Mouse (Mus musculus) intestine, embryonic 16.5 days (tissue): ENCODE results near the gene Msrb1. TPM values are rescaled to one million over a fixed set of nuclear protein-coding genes. Genes with fewer than 3 reads are reported as not detected.

Experiments
- ATAC-seq: fragments of 200-750 bp; cut with Nextera tagmentation; 2 replicates; pipeline ENCODE4 v1.8.0; 2017; ENCODE audit warnings: moderate TSS enrichment, moderate library complexity
- H3K27ac ChIP-seq: fragments of 300-500 bp; sonication (generic); 2 replicates; pipeline ENCODE4 v1.5.1; 2014; ENCODE audit warnings: mild to moderate bottlenecking, low read length
- H3K27me3 ChIP-seq: fragments of 300-500 bp; sonication (generic); replicated peaks from 2 replicates; pipeline ENCODE4 v1.6.1; 2014; ENCODE audit warnings: low read length, control low read depth, mixed read lengths; ENCODE audit not compliant: control insufficient read depth, insufficient read depth
- H3K36me3 ChIP-seq: fragments of 300-500 bp; sonication (generic); 2 replicates; pipeline ENCODE4 v1.6.1; 2014; ENCODE audit warnings: low read length, control low read depth; ENCODE audit not compliant: control insufficient read depth, insufficient read depth
- H3K4me1 ChIP-seq: fragments of 300-500 bp; sonication (generic); 2 replicates; pipeline ENCODE4 v1.6.1; 2014; ENCODE audit warnings: low read length, control low read depth, mixed read lengths; ENCODE audit not compliant: control insufficient read depth, insufficient read depth
- H3K4me2 ChIP-seq: fragments of 300-500 bp; sonication (generic); 2 replicates; pipeline ENCODE4 v1.6.1; 2014; ENCODE audit warnings: low read depth, low read length, control low read depth
- H3K4me3 ChIP-seq: fragments of 300-500 bp; sonication (generic); 2 replicates; pipeline ENCODE4 v1.5.1; 2014; ENCODE audit warnings: mild to moderate bottlenecking, low read length
- H3K9ac ChIP-seq: fragments of 300-500 bp; sonication (generic); 2 replicates; pipeline ENCODE4 v1.6.1; 2014; ENCODE audit warnings: low read depth, low read length
- H3K9me3 ChIP-seq: fragments of 300-500 bp; sonication (generic); 2 replicates; pipeline ENCODE4 v1.6.1; 2016; ENCODE audit warnings: low read length, control low read depth; ENCODE audit not compliant: control insufficient read depth
- WGBS: fragments of 180-500 bp; shearing (Covaris S2); extraction: QIAGEN DNeasy Blood & Tissue Kit; methylation state at CpG from one replicate; pipeline ENCODE4 v1.1.7; 2014; 5-methylcytosine and 5-hydroxymethylcytosine counted together
- polyA plus RNA-seq: library from polyadenylated mRNA; unstranded; fragments of >200 nt; fragmentation: Nextera tagmentation; extraction: Ambion mirVana; gene quantifications from 2 replicates; pipeline ENCODE4 v1.2.1, GENCODE M21; 2015

The Msrb1 gene
- polyA plus RNA-seq, 1 experiment from 2014 or later: 28.8 TPM

DNA sequence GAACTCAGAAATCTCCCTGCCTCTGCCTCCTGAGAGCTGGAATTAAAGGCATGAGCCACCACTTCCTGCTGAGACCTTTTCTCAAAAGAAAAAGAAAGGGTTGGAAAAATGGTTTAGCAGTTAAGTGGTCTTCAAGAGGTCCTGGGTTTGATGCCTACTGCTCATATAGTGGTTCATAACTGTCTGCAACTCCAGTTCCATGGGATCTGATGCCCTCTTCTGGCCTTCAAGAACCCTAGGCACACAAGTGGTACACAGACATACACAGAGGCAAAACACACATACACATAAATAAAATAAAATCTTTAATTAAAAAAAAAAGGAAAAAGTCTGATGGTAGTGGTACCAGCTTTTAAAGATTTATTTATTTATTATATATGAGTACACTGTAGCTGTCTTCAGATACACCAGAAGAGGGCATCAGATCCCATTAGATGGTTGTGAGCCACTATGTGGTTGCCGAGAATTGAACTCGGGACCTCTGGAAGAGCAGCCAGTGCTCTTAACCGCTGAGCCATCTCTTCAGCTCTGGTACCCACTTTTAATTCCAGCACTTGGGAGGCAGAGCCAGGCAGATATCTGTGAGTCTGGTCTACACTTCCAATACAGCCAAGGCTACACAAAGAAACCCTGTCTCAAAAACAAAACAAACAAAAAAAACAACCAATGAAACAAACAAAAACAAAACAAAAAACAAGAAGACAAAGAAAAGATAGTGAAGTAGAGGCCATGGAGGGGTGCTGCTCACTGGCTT is 10.6 kb upstream of the Msrb1 start:
- no peak for ATAC-seq
- WGBS: 71% methylated on average over 3 of the region's 3 CpGs
- Histone ChIP-seq H3K27ac (no peak overlapping the region), H3K9ac (no peak overlapping the region), H3K27me3 (no peaks in the 10 kb centered on the region), H3K9me3 (no peaks in the 10 kb centered on the region), H3K4me1 (peaks cover 14% of the 10 kb centered on the region), H3K4me2 (no peak overlapping the region), H3K36me3 (peaks cover 7% of the 10 kb centered on the region), H3K4me3 (no peak overlapping the region)

DNA sequence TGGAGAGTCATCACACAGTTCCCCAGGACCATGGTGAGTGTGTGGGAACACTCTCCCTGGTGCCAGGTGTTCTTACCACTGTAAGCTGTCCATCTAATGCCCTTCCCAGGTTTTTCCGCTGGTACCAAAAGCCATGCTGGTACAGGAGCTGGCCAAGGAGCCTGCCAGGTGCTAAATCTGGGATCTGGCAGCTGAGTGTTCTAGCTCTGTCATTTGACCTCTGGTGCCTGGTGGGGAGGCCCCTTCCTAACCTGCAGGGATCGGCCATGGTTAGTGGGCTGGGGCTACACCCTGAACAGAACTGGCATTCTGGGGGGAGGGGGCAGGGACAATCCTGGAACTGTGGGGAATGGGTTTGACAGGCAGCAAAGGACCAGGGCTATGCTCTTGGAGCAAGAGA is 8.8 kb upstream of the Msrb1 start, which contains the start of gene Rpl3l:
Gene Rpl3l (plus strand): TSS at position 203 of the 400 bp plus-strand sequence.
- no peak within 1 kb of the TSS for H3K9ac ChIP-seq
- no peak within 1 kb of the TSS for H3K27ac ChIP-seq
- H3K9me3 ChIP-seq: no peaks in the 10 kb centered on the region
- H3K4me1 ChIP-seq: peaks cover 6% of the 10 kb centered on the region
- no peaks in the 10 kb centered on the region for H3K36me3 ChIP-seq
- H3K4me2 ChIP-seq: no peak within 1 kb of the TSS
- no peak within 1 kb of the TSS for H3K4me3 ChIP-seq
- H3K27me3 ChIP-seq: no peaks in the 10 kb centered on the region
- ATAC-seq: no peak
- WGBS: 70% methylated on average over 2 of the region's 2 CpGs

DNA sequence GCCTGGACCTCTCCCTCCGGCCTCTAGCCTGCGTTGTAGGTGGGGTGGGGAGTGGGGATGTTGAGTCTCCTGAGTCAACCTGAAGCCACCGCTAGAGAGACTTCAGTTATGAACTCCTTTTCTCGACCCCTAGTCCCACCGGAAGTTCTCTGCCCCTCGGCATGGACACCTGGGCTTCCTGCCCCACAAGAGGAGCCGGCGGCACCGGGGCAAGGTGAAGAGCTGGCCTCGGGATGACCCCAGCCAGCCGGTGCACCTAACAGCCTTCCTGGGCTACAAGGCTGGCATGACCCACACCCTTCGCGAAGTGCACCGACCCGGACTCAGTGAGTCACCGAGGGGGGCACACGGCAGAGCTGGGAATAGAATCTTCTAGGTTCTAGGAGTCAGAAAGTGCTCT is 8.3 kb upstream of the Msrb1 start:
- Histone ChIP-seq H3K27ac (no peak overlapping the region), H3K4me1 (peaks cover 1% of the 10 kb centered on the region; the same call in 1 of the 2 replicates), H3K4me3 (no peak overlapping the region), H3K9me3 (no peaks in the 10 kb centered on the region), H3K4me2 (no peak overlapping the region), H3K36me3 (no peaks in the 10 kb centered on the region), H3K27me3 (no peaks in the 10 kb centered on the region), H3K9ac (no peak overlapping the region)
- 68% methylated on average over 17 of the region's 17 CpGs for WGBS
- ATAC-seq: no peak

DNA sequence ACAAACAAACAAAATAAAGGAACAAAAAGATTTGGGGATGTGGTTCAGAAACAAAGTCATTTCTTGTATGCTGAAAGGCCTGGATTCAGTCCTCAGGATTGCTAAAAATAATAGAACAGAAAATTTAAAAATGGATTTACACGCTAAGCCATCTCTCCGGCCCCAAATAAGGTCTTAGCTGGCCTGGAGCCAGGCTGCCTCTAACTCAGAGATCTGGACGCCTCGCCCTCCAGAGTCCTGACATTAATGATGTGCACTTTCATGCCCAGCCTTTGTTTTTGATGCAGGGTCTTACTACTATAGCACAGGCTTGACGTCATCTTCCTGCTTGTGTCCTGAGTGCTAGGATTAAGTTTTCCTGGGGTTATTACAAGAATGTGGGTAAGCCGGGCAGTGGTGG is 7.4 kb upstream of the Msrb1 start:
- no peak overlapping the region for H3K9ac ChIP-seq
- 58% methylated on average over 6 of the region's 6 CpGs for WGBS
- H3K4me2 ChIP-seq: no peak overlapping the region
- no peak for ATAC-seq
- no peaks in the 10 kb centered on the region for H3K27me3 ChIP-seq
- H3K27ac ChIP-seq: no peak overlapping the region
- no peak overlapping the region for H3K4me3 ChIP-seq
- H3K4me1 ChIP-seq: no peaks in the 10 kb centered on the region
- no peaks in the 10 kb centered on the region for H3K9me3 ChIP-seq
- H3K36me3 ChIP-seq: no peaks in the 10 kb centered on the region

DNA sequence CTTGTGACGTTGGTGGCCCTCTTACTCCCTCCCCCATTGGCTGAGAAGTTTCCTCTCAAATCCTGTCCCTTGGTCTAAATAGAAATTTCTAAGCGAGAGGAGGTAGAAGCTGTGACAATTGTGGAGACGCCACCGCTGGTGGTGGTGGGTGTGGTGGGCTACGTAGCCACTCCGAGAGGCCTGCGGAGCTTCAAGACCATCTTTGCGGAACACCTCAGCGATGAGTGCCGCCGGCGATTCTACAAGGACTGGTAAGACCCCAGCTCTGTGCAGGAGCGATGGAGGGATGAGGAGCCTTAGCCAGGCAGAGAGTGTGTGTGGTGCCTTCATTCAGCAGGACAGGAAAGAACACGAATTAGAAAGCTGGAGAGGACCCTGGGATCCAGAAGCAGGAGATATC is 5.7 kb upstream of the Msrb1 start:
- no peaks in the 10 kb centered on the region for H3K9me3 ChIP-seq
- no peak for ATAC-seq
- no peak overlapping the region for H3K4me2 ChIP-seq
- H3K27ac ChIP-seq: no peak overlapping the region
- no peaks in the 10 kb centered on the region for H3K36me3 ChIP-seq
- H3K27me3 ChIP-seq: no peaks in the 10 kb centered on the region
- H3K4me1 ChIP-seq: peaks cover 1% of the 10 kb centered on the region; the same call in 1 of the 2 replicates
- no peak overlapping the region for H3K4me3 ChIP-seq
- H3K9ac ChIP-seq: no peak overlapping the region
- 82% methylated on average over 14 of the region's 14 CpGs for WGBS

DNA sequence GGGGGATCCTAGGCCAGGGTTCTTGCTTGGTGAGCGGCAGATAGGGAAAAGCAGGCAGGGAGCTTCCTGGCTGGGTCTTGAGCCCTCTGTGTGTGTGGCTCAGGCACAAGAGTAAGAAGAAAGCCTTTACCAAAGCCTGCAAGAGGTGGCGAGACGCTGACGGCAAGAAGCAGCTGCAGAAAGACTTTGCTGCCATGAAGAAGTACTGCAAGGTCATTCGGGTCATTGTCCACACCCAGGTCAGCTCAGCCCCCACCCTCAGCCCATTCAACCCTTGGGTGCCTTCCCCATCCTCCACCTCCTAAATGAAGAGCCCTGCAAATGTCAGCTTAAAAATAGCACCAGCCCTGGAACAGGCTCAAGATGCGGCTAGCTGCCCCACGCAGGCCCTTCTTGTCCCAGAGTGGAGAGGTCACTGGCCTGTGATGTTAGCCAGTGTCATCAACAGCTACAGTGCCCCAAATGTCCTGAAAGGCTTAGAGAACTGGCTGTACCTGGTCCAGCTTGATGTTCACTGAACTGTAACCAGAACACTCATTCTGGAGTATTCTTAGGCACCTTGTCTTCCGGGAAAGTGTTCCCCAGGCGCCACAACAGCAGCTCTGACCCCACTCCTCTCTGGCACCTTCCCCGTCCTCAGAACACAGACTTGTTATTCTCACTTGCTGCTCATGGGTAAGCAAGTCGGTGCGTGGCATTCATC is 4.1 kb upstream of the Msrb1 start:
- H3K4me1 ChIP-seq: peaks cover 9% of the 10 kb centered on the region
- no peak for ATAC-seq
- no peak overlapping the region for H3K4me3 ChIP-seq
- H3K27ac ChIP-seq: no peak overlapping the region
- H3K4me2 ChIP-seq: no peak overlapping the region
- 81% methylated on average over 12 of the region's 12 CpGs for WGBS
- no peaks in the 10 kb centered on the region for H3K36me3 ChIP-seq
- 0 out of 2 replicates have a peak overlapping the region, but pooled peaks have one; percentile 44 for H3K9ac ChIP-seq
- no peaks in the 10 kb centered on the region for H3K9me3 ChIP-seq
- no peaks in the 10 kb centered on the region for H3K27me3 ChIP-seq

DNA sequence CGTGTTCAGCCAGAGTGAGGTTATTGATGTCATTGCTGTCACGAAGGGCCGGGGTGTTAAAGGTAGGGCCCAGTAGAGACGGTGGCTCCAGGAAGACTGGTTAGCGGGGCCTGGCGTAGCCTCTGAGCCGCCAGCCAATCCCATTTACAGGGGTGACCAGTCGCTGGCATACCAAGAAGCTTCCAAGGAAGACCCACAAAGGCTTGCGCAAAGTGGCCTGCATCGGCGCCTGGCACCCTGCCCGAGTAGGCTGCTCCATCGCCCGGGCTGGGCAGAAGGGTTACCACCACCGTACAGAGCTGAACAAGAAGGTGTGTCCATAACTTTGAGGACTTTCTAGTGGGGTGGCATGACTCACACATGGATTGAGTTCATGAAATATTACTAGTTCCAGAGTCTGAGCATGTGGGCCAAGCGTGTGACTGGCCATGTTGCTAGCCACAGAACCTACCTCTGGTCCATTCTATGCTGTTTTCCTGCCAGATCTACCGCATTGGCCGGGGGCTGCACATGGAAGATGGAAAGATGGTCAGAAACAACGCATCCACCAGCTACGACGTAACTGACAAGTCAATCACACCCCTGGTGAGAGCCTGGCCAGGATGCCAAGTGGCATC is 2.9 kb upstream of the Msrb1 start:
- Histone ChIP-seq H3K9ac (no peak overlapping the region), H3K4me2 (no peak overlapping the region), H3K36me3 (no peaks in the 10 kb centered on the region), H3K4me1 (peaks cover 18% of the 10 kb centered on the region), H3K9me3 (no peaks in the 10 kb centered on the region), H3K27ac (no peak overlapping the region), H3K4me3 (no peak overlapping the region), H3K27me3 (no peaks in the 10 kb centered on the region)
- ATAC-seq: no peak
- WGBS: 90% methylated on average over 21 of the region's 21 CpGs

DNA sequence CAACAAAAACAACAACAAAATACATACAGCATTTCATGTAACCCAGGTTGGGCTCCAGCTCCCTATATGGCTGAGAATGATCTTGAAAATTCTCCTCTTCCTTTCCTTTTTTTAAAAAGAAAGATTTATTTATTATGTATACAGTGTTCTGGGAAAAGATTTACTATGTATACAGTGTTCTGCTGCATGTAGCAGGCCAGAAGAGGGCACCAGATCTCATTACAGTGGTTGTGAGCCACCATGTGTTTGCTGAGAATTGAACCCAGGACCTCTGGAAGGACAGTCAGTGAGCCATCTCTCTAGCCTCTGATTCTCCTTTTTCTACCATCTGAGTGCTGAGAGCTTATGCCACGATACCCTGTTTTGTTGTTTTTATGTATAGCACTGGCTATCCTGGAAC is 1.9 kb upstream of the Msrb1 start:
- ATAC-seq: no peak
- no peaks in the 10 kb centered on the region for H3K27me3 ChIP-seq
- no peaks in the 10 kb centered on the region for H3K36me3 ChIP-seq
- H3K9ac ChIP-seq: no peak overlapping the region
- H3K4me1 ChIP-seq: peaks cover 18% of the 10 kb centered on the region
- no peak overlapping the region for H3K4me3 ChIP-seq
- H3K27ac ChIP-seq: no peak overlapping the region
- H3K9me3 ChIP-seq: no peaks in the 10 kb centered on the region
- 83% methylated on average over 1 of the region's 1 CpGs for WGBS
- H3K4me2 ChIP-seq: no peak overlapping the region

DNA sequence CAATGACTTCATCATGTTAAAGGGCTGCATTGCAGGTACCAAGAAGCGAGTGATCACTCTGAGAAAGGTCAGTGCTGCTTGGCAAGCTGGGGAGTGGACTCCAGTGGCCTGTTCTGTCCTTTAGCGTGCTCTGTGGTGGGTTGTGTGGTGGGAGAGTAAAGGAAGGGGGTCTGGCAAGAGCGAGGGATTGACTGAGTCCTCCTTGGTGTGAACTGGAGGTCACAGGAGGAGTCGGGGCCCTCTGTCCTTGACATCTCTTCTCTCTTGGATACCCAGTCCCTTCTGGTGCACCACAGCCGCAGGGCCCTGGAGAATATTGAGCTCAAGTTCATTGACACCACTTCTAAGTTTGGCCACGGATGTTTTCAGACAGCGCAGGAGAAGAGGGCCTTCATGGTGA is 996 bp upstream of the Msrb1 start:
- Histone ChIP-seq H3K4me1 (peaks cover 18% of the 10 kb centered on the region), H3K4me2 (no peak overlapping the region; the same call in 1 of the 2 replicates), H3K4me3 (no peak overlapping the region), H3K27ac (peak overlapping the region; percentile 83; the same call in 1 of the 2 replicates), H3K9me3 (no peaks in the 10 kb centered on the region), H3K9ac (no peak overlapping the region; the same call in 1 of the 2 replicates), H3K27me3 (no peaks in the 10 kb centered on the region), H3K36me3 (no peaks in the 10 kb centered on the region)
- ATAC-seq: no peak
- WGBS: 86% methylated on average over 7 of the region's 7 CpGs
